Mouse (Mus musculus): ENCODE measurements around the gene Yars. TPM values are rescaled to one million over a fixed set of nuclear protein-coding genes. Genes with fewer than 3 reads are reported as not detected.

Yars gene
- polyA plus RNA-seq, 2 experiments: 28.7 to 53.2 TPM

GRCm38 (mm10) chr4:129263225-129264021 is 73.9 kb downstream of the Yars start:
- H3K36me3 ChIP-seq (replicated peaks; ENCODE audit: control insufficient read depth, insufficient read depth, low read depth): no peaks in the 10 kb centered on the region
- no peaks in the 10 kb centered on the region for H3K9me3 ChIP-seq (ENCODE audit: control insufficient read depth, low read length)
- no peak overlapping the region for H3K27ac ChIP-seq
- H3K27me3 ChIP-seq (ENCODE audit: control insufficient read depth, insufficient read depth, low read length): no peaks in the 10 kb centered on the region; the same call in 1 of the 2 replicates
- peak overlapping the region; percentile 57 for H3K4me2 ChIP-seq (ENCODE audit: low read depth)
- ATAC-seq (ENCODE audit: insufficient read depth) (peak; percentile 89), DNase-seq (ENCODE audit: low read depth in 3 of 3, low spot score in 3 of 3) (peak; percentile 71 to 79 (median 73))
- no peak for TF ChIP-seq CTCF (IDR thresholded peaks at IDR 0.05; ENCODE audit: low read depth)
- TF ChIP-seq EP300 (IDR thresholded peaks at IDR 0.05; ENCODE audit: low read depth): peak; percentile 32; the same call in 1 of the 2 replicates
- peaks cover 10 to 17% of the 10 kb centered on the region in 2 experiments for H3K4me1 ChIP-seq (replicated peaks; ENCODE audit: control insufficient read depth in 2 of 2, insufficient read depth in 2 of 2, low read length in 1 of 2)
- H3K4me3 ChIP-seq (ENCODE audit: insufficient read depth in 1 of 2, low read depth in 2 of 2, low read length in 2 of 2): no peak overlapping the region
- WGBS (ENCODE audit: insufficient replicate concordance): 19% methylated on average over 19 of the region's 19 CpGs
- peak overlapping the region; percentile 19; the same call in 1 of the 2 replicates for H3K9ac ChIP-seq (replicated peaks)

- Histone ChIP-seq H3K4me2 (ENCODE audit: low read depth) (no peak overlapping the region), H3K4me1 (replicated peaks; ENCODE audit: control insufficient read depth in 2 of 2, insufficient read depth in 2 of 2, low read length in 1 of 2) (peaks cover 10 to 17% of the 10 kb centered on the region in 2 experiments), H3K9me3 (ENCODE audit: control insufficient read depth, low read length) (no peaks in the 10 kb centered on the region), H3K36me3 (replicated peaks; ENCODE audit: control insufficient read depth, insufficient read depth, low read depth) (no peaks in the 10 kb centered on the region), H3K27me3 (ENCODE audit: control insufficient read depth, insufficient read depth, low read length) (no peaks in the 10 kb centered on the region; the same call in 1 of the 2 replicates), H3K4me3 (ENCODE audit: insufficient read depth in 1 of 2, low read depth in 2 of 2, low read length in 2 of 2) (no peak overlapping the region), H3K27ac (no peak overlapping the region), H3K9ac (replicated peaks) (no peak overlapping the region)
- DNase-seq (ENCODE audit: low read depth in 3 of 3, low spot score in 3 of 3): no peak
- WGBS (ENCODE audit: insufficient replicate concordance): 66% methylated on average over 4 of the region's 4 CpGs
- TF ChIP-seq EP300 (IDR thresholded peaks at IDR 0.05; ENCODE audit: low read depth): no peak
- no peak for TF ChIP-seq CTCF (IDR thresholded peaks at IDR 0.05; ENCODE audit: low read depth)
- no peak for ATAC-seq (ENCODE audit: insufficient read depth)
These were observed 76.6 kb downstream of the Yars start for GRCm38 (mm10) chr4:129266191-129266590.

- peaks cover 10 to 17% of the 10 kb centered on the region in 2 experiments for H3K4me1 ChIP-seq (replicated peaks; ENCODE audit: control insufficient read depth in 2 of 2, insufficient read depth in 2 of 2, low read length in 1 of 2)
- H3K36me3 ChIP-seq (replicated peaks; ENCODE audit: control insufficient read depth, insufficient read depth, low read depth): no peaks in the 10 kb centered on the region
- no peaks in the 10 kb centered on the region; the same call in 1 of the 2 replicates for H3K27me3 ChIP-seq (ENCODE audit: control insufficient read depth, insufficient read depth, low read length)
- ATAC-seq (ENCODE audit: insufficient read depth) (no peak), DNase-seq (ENCODE audit: low read depth in 3 of 3, low spot score in 3 of 3) (no peak)
- TF ChIP-seq CTCF (IDR thresholded peaks at IDR 0.05; ENCODE audit: low read depth): no peak
- no peak for TF ChIP-seq EP300 (IDR thresholded peaks at IDR 0.05; ENCODE audit: low read depth)
- H3K9ac ChIP-seq (replicated peaks): no peak overlapping the region
- H3K4me3 ChIP-seq (ENCODE audit: insufficient read depth in 1 of 2, low read depth in 2 of 2, low read length in 2 of 2): no peak overlapping the region
- H3K27ac ChIP-seq: no peak overlapping the region
- no peaks in the 10 kb centered on the region for H3K9me3 ChIP-seq (ENCODE audit: control insufficient read depth, low read length)
- 82% methylated on average over 5 of the region's 5 CpGs for WGBS (ENCODE audit: insufficient replicate concordance)
- no peak overlapping the region for H3K4me2 ChIP-seq (ENCODE audit: low read depth)
These were observed 77.3 kb downstream of the Yars start for GRCm38 (mm10) chr4:129266821-129267220.

- no peak for TF ChIP-seq EP300 (IDR thresholded peaks at IDR 0.05; ENCODE audit: low read depth)
- TF ChIP-seq CTCF (IDR thresholded peaks at IDR 0.05; ENCODE audit: low read depth): no peak
- no peak overlapping the region for H3K4me2 ChIP-seq (ENCODE audit: low read depth)
- no peak overlapping the region for H3K27ac ChIP-seq
- H3K9me3 ChIP-seq (ENCODE audit: control insufficient read depth, low read length): no peaks in the 10 kb centered on the region
- no peaks in the 10 kb centered on the region for H3K36me3 ChIP-seq (replicated peaks; ENCODE audit: control insufficient read depth, insufficient read depth, low read depth)
- H3K27me3 ChIP-seq (ENCODE audit: control insufficient read depth, insufficient read depth, low read length): no peaks in the 10 kb centered on the region; the same call in 1 of the 2 replicates
- peaks cover under 1 to 9% of the 10 kb centered on the region in 2 experiments for H3K4me1 ChIP-seq (replicated peaks; ENCODE audit: control insufficient read depth in 2 of 2, insufficient read depth in 2 of 2, low read length in 1 of 2)
- H3K9ac ChIP-seq (replicated peaks): no peak overlapping the region
- DNase-seq (ENCODE audit: low read depth in 3 of 3, low spot score in 3 of 3) (no peak), ATAC-seq (ENCODE audit: insufficient read depth) (no peak)
- no peak overlapping the region for H3K4me3 ChIP-seq (ENCODE audit: insufficient read depth in 1 of 2, low read depth in 2 of 2, low read length in 2 of 2)
- 50% methylated on average over 1 of the region's 1 CpGs for WGBS (ENCODE audit: insufficient replicate concordance)
These were observed 79.1 kb downstream of the Yars start for GRCm38 (mm10) chr4:129268698-129269097.

Other genes starting within 250 kb of the Yars start
- gene Azin2, start 227.3 kb upstream of the Yars start, polyA plus RNA-seq (2012; rRNA removed): 0.47 and 0.62 TPM in 2 replicates
- 0.27 and 0.59 TPM in 2 replicates for gene Azin2, start 227.3 kb upstream of the Yars start, polyA plus RNA-seq (2014; fragmentation: Nextera tagmentation; extraction: Ambion mirVana)
- gene Ak2, start 197.8 kb upstream of the Yars start, polyA plus RNA-seq (2012; rRNA removed): 44.6 and 68.3 TPM in 2 replicates
- gene Ak2, start 197.8 kb upstream of the Yars start, polyA plus RNA-seq (2014; fragmentation: Nextera tagmentation; extraction: Ambion mirVana): 94.0 and 101 TPM in 2 replicates
- 9.5 and 11.2 TPM in 2 replicates for gene Rnf19b, start 131.5 kb upstream of the Yars start, polyA plus RNA-seq (2012; rRNA removed)
- 4.0 and 4.3 TPM in 2 replicates for gene Rnf19b, start 131.5 kb upstream of the Yars start, polyA plus RNA-seq (2014; fragmentation: Nextera tagmentation; extraction: Ambion mirVana)
- 1.2 and 1.4 TPM in 2 replicates for gene Tmem54, start 84.2 kb upstream of the Yars start, polyA plus RNA-seq (2012; rRNA removed)
- gene Tmem54, start 84.2 kb upstream of the Yars start, polyA plus RNA-seq (2014; fragmentation: Nextera tagmentation; extraction: Ambion mirVana): 1.1 and 1.3 TPM in 2 replicates
- gene Hpca, start 67.7 kb upstream of the Yars start, polyA plus RNA-seq (2012; rRNA removed): 2.0 and 2.1 TPM in 2 replicates
- 0.23 and 0.28 TPM in 2 replicates for gene Hpca, start 67.7 kb upstream of the Yars start, polyA plus RNA-seq (2014; fragmentation: Nextera tagmentation; extraction: Ambion mirVana)
- gene Fndc5, start 52.8 kb upstream of the Yars start, polyA plus RNA-seq (2012; rRNA removed): 0.36 and 0.56 TPM in 2 replicates
- 0.30 and 0.99 TPM in 2 replicates for gene Fndc5, start 52.8 kb upstream of the Yars start, polyA plus RNA-seq (2014; fragmentation: Nextera tagmentation; extraction: Ambion mirVana)
- 12.2 and 12.5 TPM in 2 replicates for gene S100pbp, start within 50 bp of the Yars start, polyA plus RNA-seq (2012; rRNA removed)
- gene S100pbp, start within 50 bp of the Yars start, polyA plus RNA-seq (2014; fragmentation: Nextera tagmentation; extraction: Ambion mirVana): 4.5 and 4.8 TPM in 2 replicates
- 1.2 and 1.5 TPM in 2 replicates for gene C77080, start 71.6 kb downstream of the Yars start, polyA plus RNA-seq (2012; rRNA removed)
- 0.74 and 0.91 TPM in 2 replicates for gene C77080, start 71.6 kb downstream of the Yars start, polyA plus RNA-seq (2014; fragmentation: Nextera tagmentation; extraction: Ambion mirVana)
- 0.01 and 0.03 TPM in 2 replicates for gene Sync, start 97.9 kb downstream of the Yars start, polyA plus RNA-seq (2012; rRNA removed)
- gene Sync, start 97.9 kb downstream of the Yars start, polyA plus RNA-seq (2014; fragmentation: Nextera tagmentation; extraction: Ambion mirVana): 0.08 TPM in 1 of 2 replicates, not detected in the other
- gene Rbbp4, start 145.6 kb downstream of the Yars start, polyA plus RNA-seq (2012; rRNA removed): 45.8 and 60.8 TPM in 2 replicates
- gene Rbbp4, start 145.6 kb downstream of the Yars start, polyA plus RNA-seq (2014; fragmentation: Nextera tagmentation; extraction: Ambion mirVana): 241 and 248 TPM in 2 replicates
- gene Zbtb8os, start 145.9 kb downstream of the Yars start, polyA plus RNA-seq (2012; rRNA removed): 22.3 and 24.5 TPM in 2 replicates
- gene Zbtb8os, start 145.9 kb downstream of the Yars start, polyA plus RNA-seq (2014; fragmentation: Nextera tagmentation; extraction: Ambion mirVana): 33.2 and 33.8 TPM in 2 replicates
- gene Zbtb8a, start 188.4 kb downstream of the Yars start, polyA plus RNA-seq (2012; rRNA removed): 1.8 and 2.1 TPM in 2 replicates
- gene Zbtb8a, start 188.4 kb downstream of the Yars start, polyA plus RNA-seq (2014; fragmentation: Nextera tagmentation; extraction: Ambion mirVana): 0.41 and 1.1 TPM in 2 replicates

Measured in liver, embryonic 14.5 days (tissue).